Comparison of ENCODE assay signal across 25 mouse cellular contexts in genomic region chr5:56266121-56266520, GRCm38 (mm10).
A peak's percentile ranks its signal among the peaks of the same experiment; 100 is the strongest.
DNase-seq lines count a peak whose midpoint lies in the region; ATAC-seq lines count a peak whose summit lies in the region.
"Had no signal": no experiment of that assay in that cellular context is flagged by ENCODE, and none has a peak within 500 bp of the region (broad histone marks: within the 10 kb centered on the region; RNA-seq: fewer than 3 reads in every experiment).

No protein-coding gene starts in this region.

- peak; percentile 52 for DNase-seq in forebrain, embryonic 14.5 days (ENCODE audit: low spot score)
- DNase-seq in frontal cortex, postnatal 25 days (ENCODE audit: low spot score in 2 of 2): no peak
- DNase-seq in brain, adult 2 months (ENCODE audit: low read depth, low spot score): peak; percentile 48
- DNase-seq in telencephalon, adult 2 months (ENCODE audit: low read depth, low spot score): peak; percentile 43
- DNase-seq in gastrocnemius, postnatal 25 days: no peak
- DNase-seq: adrenal gland, adult 8-10 months; adrenal gland, postnatal 36 days; B cell, adult 2 months; cerebellum, adult 18-20 months; cerebellum, adult 9-11 months; cerebellum, postnatal 36 days; gastrocnemius, adult 2 months; gastrocnemius, postnatal 36 days; heart, adult 11 months; heart, postnatal 10 days; heart, postnatal 4 days; kidney, adult 11 months had no signal

- no peak overlapping the region for H3K27ac ChIP-seq in forebrain, embryonic 14.5 days (ENCODE audit: low read depth, low read length)
- H3K27ac ChIP-seq in forebrain, embryonic 13.5 days: no peak overlapping the region
- H3K27ac ChIP-seq: embryonic facial prominence, embryonic 13.5 days; gastrocnemius, adult 2 months; heart, embryonic 10.5 days; hindbrain, embryonic 13.5 days; hindbrain, postnatal 0 days had no signal

- H3K9me3 ChIP-seq in forebrain, embryonic 14.5 days (replicated peaks; ENCODE audit: control insufficient read depth, low read length): no peaks in the 10 kb centered on the region
- H3K9me3 ChIP-seq in forebrain, embryonic 13.5 days (replicated peaks): no peaks in the 10 kb centered on the region
- H3K9me3 ChIP-seq: embryonic facial prominence, embryonic 13.5 days; heart, embryonic 10.5 days; hindbrain, embryonic 13.5 days had no signal

- no peak overlapping the region for H3K4me3 ChIP-seq in forebrain, embryonic 14.5 days (ENCODE audit: low read depth, low read length)
- no peak overlapping the region for H3K4me3 ChIP-seq in forebrain, embryonic 13.5 days
- H3K4me3 ChIP-seq: embryonic facial prominence, embryonic 13.5 days; gastrocnemius, adult 2 months; heart, embryonic 10.5 days; hindbrain, embryonic 13.5 days had no signal

- WGBS in forebrain, embryonic 14.5 days: 78% methylated on average over 3 of the region's 3 CpGs
- 80% methylated on average over 3 of the region's 3 CpGs for WGBS in forebrain, embryonic 13.5 days

- no peak overlapping the region for H3K4me2 ChIP-seq in forebrain, embryonic 14.5 days (ENCODE audit: low read length)
- no peak overlapping the region for H3K4me2 ChIP-seq in forebrain, embryonic 13.5 days
- H3K4me2 ChIP-seq: embryonic facial prominence, embryonic 13.5 days; hindbrain, embryonic 13.5 days had no signal

- H3K4me1 ChIP-seq in forebrain, embryonic 14.5 days (ENCODE audit: control insufficient read depth, insufficient read depth, low read length): no peaks in the 10 kb centered on the region
- H3K4me1 ChIP-seq in forebrain, embryonic 13.5 days: no peaks in the 10 kb centered on the region
- H3K4me1 ChIP-seq: embryonic facial prominence, embryonic 13.5 days; heart, embryonic 10.5 days; hindbrain, embryonic 13.5 days had no signal

- H3K27me3 ChIP-seq in forebrain, embryonic 14.5 days (replicated peaks; ENCODE audit: control insufficient read depth, insufficient read depth, low read length): no peaks in the 10 kb centered on the region
- H3K27me3 ChIP-seq in forebrain, embryonic 13.5 days: no peaks in the 10 kb centered on the region
- H3K27me3 ChIP-seq: embryonic facial prominence, embryonic 13.5 days; hindbrain, embryonic 13.5 days had no signal

- no peaks in the 10 kb centered on the region for H3K36me3 ChIP-seq in forebrain, embryonic 14.5 days (ENCODE audit: control insufficient read depth, insufficient read depth, low read length)
- H3K36me3 ChIP-seq in forebrain, embryonic 13.5 days (ENCODE audit: poor library complexity, severe bottlenecking): no peaks in the 10 kb centered on the region
- H3K36me3 ChIP-seq: embryonic facial prominence, embryonic 13.5 days; G1E; heart, embryonic 10.5 days; hindbrain, embryonic 13.5 days had no signal

- ATAC-seq in forebrain, embryonic 14.5 days: no peak
- ATAC-seq in forebrain, embryonic 13.5 days: no peak
- 0 out of 2 replicates have a peak, but pooled peaks have one; percentile 27 for ATAC-seq in frontal cortex, adult (ENCODE audit: low TSS enrichment)
- ATAC-seq: CD4-positive, CD25-positive, alpha-beta regulatory T cell, adult 4 months; hindbrain, postnatal 0 days had no signal

- no peak overlapping the region for H3K9ac ChIP-seq in forebrain, embryonic 14.5 days (ENCODE audit: low read length)
- H3K9ac ChIP-seq in forebrain, embryonic 13.5 days: no peak overlapping the region
- H3K9ac ChIP-seq: embryonic facial prominence, embryonic 13.5 days; hindbrain, embryonic 13.5 days had no signal

Comparison
In these comparisons a context has a peak if more than half of its experiments do, and no peak if none do; other contexts are left out.
1. DNase-seq: peak in forebrain, embryonic 14.5 days (single experiment), brain, adult 2 months (single experiment) and telencephalon, adult 2 months (single experiment); none in frontal cortex, postnatal 25 days (0 of 2) and gastrocnemius, postnatal 25 days (single experiment).